Mouse (Mus musculus) CH12.LX (cell line): ENCODE data around the gene Gtf2h5. TPM values are rescaled to one million over a fixed set of nuclear protein-coding genes. Genes with fewer than 3 reads are reported as not detected.

Source experiments
- DNase-seq: peaks from one replicate; pipeline ENCODE4 v3.0.0-alpha.2; 2013; ENCODE audit errors: extremely low read depth
- H3K27ac ChIP-seq: 2 replicates; pipeline ENCODE4 v1.5.1; 2012; ENCODE audit warnings: low read depth, mild to moderate bottlenecking, control low read depth, moderate library complexity; ENCODE audit not compliant: insufficient read depth
- H3K27me3 ChIP-seq: replicated peaks from 2 replicates; pipeline ENCODE3; 2012; ENCODE audit warnings: inconsistent platforms
- H3K36me3 ChIP-seq, 2 experiments: replicated peaks in 1 of 2; 2 replicates each; pipeline versions ENCODE3 to v1.6.1; 2012; ENCODE audit warnings: inconsistent platforms in 1 of 2, low read length in 1 of 2, mild to moderate bottlenecking in 1 of 2, mixed read lengths in 1 of 2, moderate library complexity in 1 of 2; ENCODE audit not compliant: control insufficient read depth in 1 of 2, insufficient read depth in 1 of 2
- H3K4me1 ChIP-seq, 2 experiments: 2 replicates each; pipeline ENCODE4 v1.6.1; 2012; ENCODE audit warnings: inconsistent platforms in 1 of 2, moderate library complexity in 1 of 2; ENCODE audit not compliant: insufficient read depth in 2 of 2, control insufficient read depth in 1 of 2
- H3K4me2 ChIP-seq: 2 replicates; pipeline ENCODE4 v1.6.1; 2012; ENCODE audit warnings: low read depth, mild to moderate bottlenecking, control low read depth; ENCODE audit not compliant: poor library complexity, insufficient read depth, severe bottlenecking
- H3K4me3 ChIP-seq, 3 experiments: fragments of 150-350 bp in 1 of 3; sonication (generic) in 1 of 3; replicated peaks in 1 of 3; 2 replicates each; pipeline versions ENCODE3 to v1.5.1; 2011 to 2012; ENCODE audit warnings: low read depth in 2 of 3, low read length in 2 of 3, mild to moderate bottlenecking in 2 of 3, moderate library complexity in 2 of 3, control low read depth in 1 of 3, improper control_type of control experiment in 1 of 3, inconsistent platforms in 1 of 3, mixed read lengths in 1 of 3; ENCODE audit not compliant: poor library complexity in 1 of 3
- H3K79me2 ChIP-seq: replicated peaks from 2 replicates; pipeline ENCODE4 v1.6.1; 2012; ENCODE audit warnings: mild to moderate bottlenecking, moderate library complexity; ENCODE audit not compliant: control insufficient read depth, poor library complexity, insufficient read depth, severe bottlenecking; ENCODE audit errors: extremely low read depth
- H3K9ac ChIP-seq: 2 replicates; pipeline ENCODE4 v1.6.1; 2012; ENCODE audit warnings: low read depth, mild to moderate bottlenecking, control low read depth, moderate library complexity; ENCODE audit not compliant: insufficient read depth
- H3K9me3 ChIP-seq: replicated peaks from 2 replicates; pipeline ENCODE3; 2012; ENCODE audit warnings: low read length, inconsistent platforms, mixed read lengths
- BHLHE40 ChIP-seq: IDR thresholded peaks from 2 replicates; pipeline ENCODE4 v1.6.1; 2011; ENCODE audit warnings: mild to moderate bottlenecking, low read depth, low read length, improper control_type of control experiment
- CHD2 ChIP-seq: IDR thresholded peaks from 2 replicates; pipeline ENCODE4 v1.6.1; 2011; ENCODE audit warnings: low read length, improper control_type of control experiment
- CTCF ChIP-seq, 2 experiments: IDR thresholded peaks in 1 of 2; conservative IDR thresholded peaks in 1 of 2; 2 replicates each; pipeline ENCODE4 v1.5.1; 2011 to 2012; ENCODE audit warnings: low read depth in 2 of 2, low read length in 2 of 2, improper control_type of control experiment in 1 of 2, inconsistent platforms in 1 of 2, mild to moderate bottlenecking in 1 of 2, moderate library complexity in 1 of 2
- E2F4 ChIP-seq: IDR thresholded peaks from 2 replicates; pipeline ENCODE4 v1.6.1; 2011; ENCODE audit warnings: low read depth, low read length, improper control_type of control experiment; ENCODE audit not compliant: insufficient replicate concordance
- ELF1 ChIP-seq: IDR thresholded peaks from 2 replicates; pipeline ENCODE4 v1.6.1; 2014; ENCODE audit warnings: low read depth, mild to moderate bottlenecking, inconsistent platforms, low read length, improper control_type of control experiment
- ETS1 ChIP-seq: conservative IDR thresholded peaks from 2 replicates; pipeline ENCODE4 v1.6.1; 2012; ENCODE audit warnings: low read depth, mild to moderate bottlenecking, inconsistent platforms, low read length, improper control_type of control experiment, moderate library complexity
- IRF4 ChIP-seq: IDR thresholded peaks from 2 replicates; pipeline ENCODE4 v1.6.1; 2014; ENCODE audit warnings: low read depth, mild to moderate bottlenecking, inconsistent platforms, low read length, improper control_type of control experiment
- JUND ChIP-seq: conservative IDR thresholded peaks from 2 replicates; pipeline ENCODE4 v1.6.1; 2011; ENCODE audit warnings: low read depth, low read length, improper control_type of control experiment
- KAT2A ChIP-seq: IDR thresholded peaks from 2 replicates; pipeline ENCODE4 v1.6.1; 2012; ENCODE audit warnings: low read length, improper control_type of control experiment, inconsistent platforms; ENCODE audit not compliant: insufficient replicate concordance
- MAFK ChIP-seq: IDR thresholded peaks from 2 replicates; pipeline ENCODE4 v1.6.1; 2011; ENCODE audit warnings: low read length, improper control_type of control experiment; ENCODE audit not compliant: insufficient replicate concordance
- MAX ChIP-seq: IDR thresholded peaks from 2 replicates; pipeline ENCODE4 v1.6.1; 2011; ENCODE audit warnings: low read length, improper control_type of control experiment
- MAZ ChIP-seq: IDR thresholded peaks from 2 replicates; pipeline ENCODE4 v1.6.1; 2012; ENCODE audit warnings: low read depth, mild to moderate bottlenecking, inconsistent platforms, low read length, improper control_type of control experiment, moderate library complexity
- NRF1 ChIP-seq: IDR thresholded peaks from 2 replicates; pipeline ENCODE4 v1.6.1; 2014; ENCODE audit warnings: low read depth, mild to moderate bottlenecking, inconsistent platforms, low read length, improper control_type of control experiment, moderate library complexity
- PAX5 ChIP-seq: IDR thresholded peaks from 2 replicates; pipeline ENCODE4 v1.6.1; 2012; ENCODE audit warnings: low read length, inconsistent platforms, mixed read lengths
- POLR2A ChIP-seq: IDR thresholded peaks from 2 replicates; pipeline ENCODE4 v1.6.1; 2011; ENCODE audit warnings: low read depth, mild to moderate bottlenecking, improper control_type of control experiment, low read length
- RAD21 ChIP-seq: IDR thresholded peaks from 2 replicates; pipeline ENCODE4 v1.6.1; 2011; ENCODE audit warnings: low read depth, mild to moderate bottlenecking, low read length, improper control_type of control experiment, moderate library complexity
- RCOR1 ChIP-seq: conservative IDR thresholded peaks from 2 replicates; pipeline ENCODE4 v1.6.1; 2012; ENCODE audit warnings: low read depth, mild to moderate bottlenecking, inconsistent platforms, low read length, improper control_type of control experiment
- SIN3A ChIP-seq: IDR thresholded peaks from 2 replicates; pipeline ENCODE4 v1.6.1; 2012; ENCODE audit warnings: low read length, improper control_type of control experiment, inconsistent platforms
- SMC3 ChIP-seq: IDR thresholded peaks from 2 replicates; pipeline ENCODE4 v1.6.1; 2011; ENCODE audit warnings: low read depth, low read length, improper control_type of control experiment
- TCF12 ChIP-seq: IDR thresholded peaks from 2 replicates; pipeline ENCODE4 v1.6.1; 2014; ENCODE audit warnings: low read depth, mild to moderate bottlenecking, inconsistent platforms, low read length, improper control_type of control experiment
- UBTF ChIP-seq: IDR thresholded peaks from 2 replicates; pipeline ENCODE4 v1.6.1; 2012; ENCODE audit warnings: low read depth, mild to moderate bottlenecking, inconsistent platforms, low read length, improper control_type of control experiment, moderate library complexity
- ZC3H11A ChIP-seq: IDR thresholded peaks from 2 replicates; pipeline ENCODE4 v1.6.1; 2012; ENCODE audit warnings: low read depth, mild to moderate bottlenecking, inconsistent platforms, low read length, improper control_type of control experiment
- ZMIZ1 ChIP-seq: IDR thresholded peaks from 2 replicates; pipeline ENCODE4 v1.6.1; 2012; ENCODE audit warnings: low read depth, mild to moderate bottlenecking, inconsistent platforms, low read length, improper control_type of control experiment
- dilution Hi-C: fragments of 300-500 bp; cut with MboI; formaldehyde crosslinking; loops from 2 replicates; pipeline ENCODE4 v1.14.3; 2020; ENCODE audit warnings: low sequenced_read_pairs; ENCODE audit not compliant: extremely low pct_unique_long_range_greater_than_20kb, extremely low pct_ligation_motif_present
- in situ Hi-C: fragments of 300-500 bp; cut with MboI; formaldehyde crosslinking; loops from 3 replicates; pipeline ENCODE4 v1.14.3; 2019; ENCODE audit warnings: low sequenced_read_pairs, low pct_ligation_motif_present, low pct_unique_long_range_greater_than_20kb, mixed read lengths
- polyA plus RNA-seq: library from polyadenylated mRNA; unstranded; fragments of >175 nt; gene quantifications from 2 replicates; pipeline ENCODE4 v1.2.1, GENCODE M21; 2012; ENCODE audit warnings: low read depth; ENCODE audit not compliant: insufficient read length
- total RNA-seq, 2 experiments: library from RNA; depleted of rRNA; stranded (reverse); fragments of 300-350 nt in 1 of 2; fragments of >200 nt in 1 of 2; gene quantifications; 2 replicates each; pipeline ENCODE4 v1.2.3; 2012 to 2014

Gtf2h5 gene
- total and polyA plus RNA-seq, 3 experiments, result 62.2 to 116 (median 97.8) TPM

DNA sequence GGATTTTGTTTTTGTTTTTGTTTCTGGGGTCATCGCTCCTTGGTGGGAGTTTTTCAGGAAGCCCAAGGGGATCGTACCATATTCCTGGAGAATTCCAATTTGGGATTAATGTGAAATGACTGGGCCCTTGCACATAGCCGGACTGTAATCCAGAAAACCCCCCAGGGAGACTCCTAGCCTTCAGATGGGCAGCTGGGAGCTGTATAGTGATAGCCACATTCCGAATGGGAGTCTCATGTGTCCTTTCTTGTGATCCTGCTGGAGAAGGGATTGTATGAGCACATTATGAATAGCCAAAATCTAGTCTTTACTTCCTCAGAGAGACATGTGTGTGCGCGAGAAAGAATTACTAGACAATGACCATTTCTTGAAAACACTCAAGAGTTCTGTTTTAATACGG, 28.6 kb downstream of the Gtf2h5 start:
- no peaks in the 10 kb centered on the region for H3K79me2 ChIP-seq
- H3K9me3 ChIP-seq, result no peaks in the 10 kb centered on the region
- H3K27me3 ChIP-seq, result peaks cover 2% of the 10 kb centered on the region
- no peak for DNase-seq
- peaks cover 2 to 20% of the 10 kb centered on the region in 2 experiments; a peak in 2 of 4 replicates for H3K4me1 ChIP-seq
- TF ChIP-seq BHLHE40 (no peak), ZMIZ1 (no peak), PAX5 (no peak), JUND (no peak), KAT2A (no peak), NRF1 (no peak), MAX (no peak), CTCF (conservative IDR thresholded peaks at IDR 0.05 in 1 of 2, IDR thresholded peaks at IDR 0.05 in 1 of 2; ENCODE audit: low read depth in 2 of 2, low read length in 2 of 2) (no peak), E2F4 (no peak), UBTF (no peak), SIN3A (no peak), TCF12 (no peak), MAFK (no peak), ELF1 (no peak), CHD2 (no peak), RCOR1 (no peak), ETS1 (no peak), IRF4 (no peak), POLR2A (no peak), ZC3H11A (no peak)
- H3K36me3 ChIP-seq, result peaks cover 0 to 20% of the 10 kb centered on the region in 2 experiments
- H3K27ac ChIP-seq, result no peak overlapping the region
- in situ Hi-C loops, result no loop called here
- H3K9ac ChIP-seq, result no peak overlapping the region
- dilution Hi-C loops, result no loop called here
- H3K4me3 ChIP-seq, result no peak overlapping the region
- peak overlapping the region; percentile 84; the same call in 1 of the 2 replicates for H3K4me2 ChIP-seq

DNA sequence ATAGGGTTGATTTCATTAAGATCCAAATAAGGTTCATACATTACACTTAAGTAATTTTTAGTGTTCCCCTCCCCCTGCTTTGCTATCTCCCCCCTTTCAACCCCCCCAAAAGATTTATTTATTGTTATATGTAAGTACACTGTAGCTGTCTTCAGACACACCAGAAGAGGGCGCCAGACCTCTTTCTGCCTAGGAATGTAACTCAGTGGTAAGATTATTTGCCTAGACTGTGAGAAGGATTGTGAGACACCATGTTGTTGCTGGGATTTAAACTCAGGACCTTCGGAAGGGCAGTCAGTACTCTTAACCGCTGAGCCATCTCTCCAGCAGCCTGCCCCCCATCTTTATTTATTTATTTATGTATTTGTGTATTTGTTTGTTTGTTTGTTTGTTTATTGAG, 31.4 kb downstream of the Gtf2h5 start:
- no peaks in the 10 kb centered on the region for H3K9me3 ChIP-seq
- peaks cover 2 to 16% of the 10 kb centered on the region in 2 experiments; a peak in 2 of 4 replicates for H3K4me1 ChIP-seq
- no peaks in the 10 kb centered on the region for H3K27me3 ChIP-seq
- in situ Hi-C loops (no loop called here), dilution Hi-C loops (no loop called here)
- TF ChIP-seq E2F4 (no peak), MAZ (0 out of 2 replicates have a peak, but pooled peaks have one; percentile 29), SMC3 (peak; percentile 41), RAD21 (peak; percentile 56), CTCF (conservative IDR thresholded peaks at IDR 0.05 in 1 of 2, IDR thresholded peaks at IDR 0.05 in 1 of 2; ENCODE audit: low read depth in 2 of 2, low read length in 2 of 2) (peak in 1 of 2 experiments; percentile 54; a peak in 2 of 4 replicates)
- DNase-seq, result peak; percentile 42
- no peak overlapping the region for H3K4me2 ChIP-seq
- no peak overlapping the region for H3K27ac ChIP-seq
- H3K36me3 ChIP-seq, result peaks cover 0 to 33% of the 10 kb centered on the region in 2 experiments
- no peaks in the 10 kb centered on the region for H3K79me2 ChIP-seq
- H3K4me3 ChIP-seq, result no peak overlapping the region
- H3K9ac ChIP-seq, result no peak overlapping the region
